9 mouse cellular contexts compared by ENCODE assay signal in genomic region chr7:100555431-100555951, GRCm38 (mm10). TPM values are rescaled to one million over a fixed set of nuclear protein-coding genes. Genes with fewer than 3 reads are reported as not detected.
A peak's percentile ranks its signal among the peaks of the same experiment; 100 is the strongest.
DNase-seq lines count a peak whose midpoint lies in the region; ATAC-seq and TF ChIP-seq lines count a peak whose summit lies in the region.
"Had no signal": no experiment of that assay in that cellular context is flagged by ENCODE, and none has a peak within 500 bp of the region (broad histone marks: within the 10 kb centered on the region; RNA-seq: fewer than 3 reads in every experiment).

No protein-coding gene starts in this region.

- H3K4me3 ChIP-seq in lung, embryonic 15.5 days = no peak overlapping the region
- H3K4me3 ChIP-seq in intestine, embryonic 14.5 days (ENCODE audit: low read depth, low read length) = no peak overlapping the region
- no peak overlapping the region for H3K4me3 ChIP-seq in liver, adult 2 months (ENCODE audit: insufficient read depth, low read depth, low read length)

- peak overlapping the region; percentile 47 for H3K27ac ChIP-seq in lung, embryonic 15.5 days
- H3K27ac ChIP-seq in intestine, embryonic 14.5 days (ENCODE audit: low read depth) = peak overlapping the region; percentile 81
- peak overlapping the region; percentile 94 for H3K27ac ChIP-seq in liver, adult 2 months (replicated peaks; ENCODE audit: insufficient read depth, low read depth, low read length)

- 41% methylated on average over 13 of the region's 13 CpGs for WGBS in lung, embryonic 15.5 days
- WGBS in intestine, embryonic 14.5 days = 37% methylated on average over 13 of the region's 13 CpGs
- 21% methylated on average over 13 of the region's 13 CpGs for WGBS in liver, adult 2 months

- no peak for DNase-seq in lung, postnatal 25 days (ENCODE audit: low spot score)
- peak; percentile 60 for DNase-seq in intestine, embryonic 14.5 days (ENCODE audit: low spot score)
- peak; percentile 76 for DNase-seq in liver, adult 2 months (ENCODE audit: extremely low read depth, low read depth, low spot score)
- DNase-seq in right cerebral cortex, postnatal 10 days (ENCODE audit: low spot score in 2 of 2) = peak; percentile 76 to 84
- DNase-seq in urinary bladder, postnatal 10 days (ENCODE audit: low spot score) = no peak
- DNase-seq in kidney, adult 18-20 months = no peak

- peaks cover 6% of the 10 kb centered on the region; the same call in 1 of the 2 replicates for H3K36me3 ChIP-seq in lung, embryonic 15.5 days
- peaks cover 14% of the 10 kb centered on the region for H3K36me3 ChIP-seq in intestine, embryonic 14.5 days (ENCODE audit: control insufficient read depth, insufficient read depth, low read length)
- no peaks in the 10 kb centered on the region; the same call in 1 of the 2 replicates for H3K36me3 ChIP-seq in liver, adult 2 months (ENCODE audit: control insufficient read depth, insufficient read depth, low read length)

- 0 out of 2 replicates have a peak overlapping the region, but pooled peaks have one; percentile 8 for H3K4me2 ChIP-seq in lung, embryonic 15.5 days
- no peak overlapping the region for H3K4me2 ChIP-seq in intestine, embryonic 14.5 days (ENCODE audit: low read length)

- H3K27me3 ChIP-seq in lung, embryonic 15.5 days = no peaks in the 10 kb centered on the region
- H3K27me3 ChIP-seq in intestine, embryonic 14.5 days (replicated peaks; ENCODE audit: control insufficient read depth, insufficient read depth, low read length) = no peaks in the 10 kb centered on the region
- H3K27me3 ChIP-seq in liver, adult 2 months (ENCODE audit: control insufficient read depth, insufficient read depth, low read length) = no peaks in the 10 kb centered on the region

- H3K9me3 ChIP-seq in lung, embryonic 15.5 days = no peaks in the 10 kb centered on the region
- no peaks in the 10 kb centered on the region for H3K9me3 ChIP-seq in intestine, embryonic 14.5 days (ENCODE audit: control insufficient read depth, low read length)
- H3K9me3 ChIP-seq: G1E had no signal

- no peaks in the 10 kb centered on the region for H3K79me2 ChIP-seq in liver, adult 2 months (ENCODE audit: control insufficient read depth, insufficient read depth, low read length)

- peaks cover 5% of the 10 kb centered on the region; the same call in 1 of the 2 replicates for H3K4me1 ChIP-seq in lung, embryonic 15.5 days
- peaks cover 5% of the 10 kb centered on the region; the same call in 1 of the 2 replicates for H3K4me1 ChIP-seq in intestine, embryonic 14.5 days (replicated peaks; ENCODE audit: control insufficient read depth, insufficient read depth, low read length)
- peaks cover 11% of the 10 kb centered on the region for H3K4me1 ChIP-seq in liver, adult 2 months (ENCODE audit: control insufficient read depth, insufficient read depth, low read length)

- no peak overlapping the region for H3K9ac ChIP-seq in lung, embryonic 15.5 days
- no peak overlapping the region for H3K9ac ChIP-seq in intestine, embryonic 14.5 days (ENCODE audit: low read length)
- peak overlapping the region; percentile 35 for H3K9ac ChIP-seq in liver, adult 2 months (ENCODE audit: low read depth, low read length)

- no peak for TF ChIP-seq POLR2A in liver, adult 2 months (IDR thresholded peaks at IDR 0.05; ENCODE audit: extremely low read depth, insufficient read depth, low read length)

- ATAC-seq in lung, embryonic 15.5 days (ENCODE audit: borderline replicate concordance, extremely low read depth, low FRiP score, low TSS enrichment) = no peak
- ATAC-seq in frontal cortex, adult (ENCODE audit: low TSS enrichment) = peak; percentile 91
- no peak; the same call in 1 of the 2 replicates for ATAC-seq in intestine, embryonic 14.5 days (replicated peaks; ENCODE audit: low FRiP score, low TSS enrichment, low read depth)

- TF ChIP-seq CTCF in liver, adult 2 months (IDR thresholded peaks at IDR 0.05; ENCODE audit: low read depth, low read length) = no peak

RNA-seq across cellular contexts. Expression of gene Coa4, which starts 18.6 kb away (rescaled TPM):
- polyA plus RNA-seq in lung, embryonic 15.5 days (2015; fragmentation: Nextera tagmentation; extraction: Ambion mirVana) = 20.0 and 23.1 TPM in 2 replicates
- 33.8 and 36.9 TPM in 2 replicates for polyA plus RNA-seq in intestine, embryonic 14.5 days (2014; fragmentation: Nextera tagmentation; extraction: Ambion mirVana)
- 4.3 and 10.7 TPM in 2 replicates for total RNA-seq in liver, adult 2 months (2014; rRNA removed)
- 8.9 and 11.6 TPM in 2 replicates for polyA plus RNA-seq in liver, adult 2 months (2012; rRNA removed)

RNA-seq across cellular contexts. Expression of gene Dnajb13, which starts 40.7 kb away (rescaled TPM):
- 4.1 and 4.2 TPM in 2 replicates for polyA plus RNA-seq in lung, embryonic 15.5 days (2015; fragmentation: Nextera tagmentation; extraction: Ambion mirVana)
- polyA plus RNA-seq in intestine, embryonic 14.5 days (2014; fragmentation: Nextera tagmentation; extraction: Ambion mirVana) = 0.24 and 0.26 TPM in 2 replicates
- 0.27 and 0.55 TPM in 2 replicates for total RNA-seq in liver, adult 2 months (2014; rRNA removed)
- 0.29 and 0.30 TPM in 2 replicates for polyA plus RNA-seq in liver, adult 2 months (2012; rRNA removed)
- polyA plus RNA-seq: G1E had no signal

RNA-seq across cellular contexts. Expression of gene Rab6a, which starts 51.7 kb away (rescaled TPM):
- 85.2 and 90.7 TPM in 2 replicates for polyA plus RNA-seq in lung, embryonic 15.5 days (2015; fragmentation: Nextera tagmentation; extraction: Ambion mirVana)
- 118 and 121 TPM in 2 replicates for polyA plus RNA-seq in intestine, embryonic 14.5 days (2014; fragmentation: Nextera tagmentation; extraction: Ambion mirVana)
- 30.4 and 33.0 TPM in 2 replicates for total RNA-seq in liver, adult 2 months (2014; rRNA removed)
- polyA plus RNA-seq in liver, adult 2 months (2012; rRNA removed) = 13.2 and 13.5 TPM in 2 replicates

RNA-seq across cellular contexts. Expression of gene Mrpl48, which starts 52.6 kb away (rescaled TPM):
- 77.0 and 82.1 TPM in 2 replicates for polyA plus RNA-seq in lung, embryonic 15.5 days (2015; fragmentation: Nextera tagmentation; extraction: Ambion mirVana)
- polyA plus RNA-seq in intestine, embryonic 14.5 days (2014; fragmentation: Nextera tagmentation; extraction: Ambion mirVana) = 89.4 and 94.6 TPM in 2 replicates
- total RNA-seq in liver, adult 2 months (2014; rRNA removed) = 24.6 and 29.1 TPM in 2 replicates
- 9.4 and 9.5 TPM in 2 replicates for polyA plus RNA-seq in liver, adult 2 months (2012; rRNA removed)

Comparison
In these comparisons a context has a peak if more than half of its experiments do, and no peak if none do; other contexts are left out.
1. DNase-seq: peak in intestine, embryonic 14.5 days (single experiment), liver, adult 2 months (single experiment) and right cerebral cortex, postnatal 10 days (2 of 2); none in lung, postnatal 25 days (single experiment), urinary bladder, postnatal 10 days (single experiment) and kidney, adult 18-20 months (single experiment).
2. Peak in every context shown above with its lines, with median percentiles within 50 percentile points of each other: H3K27ac ChIP-seq.